Mouse (Mus musculus) layer of hippocampus, postnatal 14 days (tissue): ENCODE data around the gene Ptpn3. TPM values are rescaled to one million over a fixed set of nuclear protein-coding genes. Genes with fewer than 3 reads are reported as not detected.
A peak's percentile ranks its signal among the peaks of the same experiment; 100 is the strongest.

ENCODE experiments used
- DNase-seq, 2 experiments: peaks; one replicate each; pipeline ENCODE4 v3.0.0; 2021 to 2022; ENCODE audit warnings: low spot score in 2 of 2, mixed read lengths in 1 of 2
- long read RNA-seq, 2 experiments: library from polyadenylated mRNA; stranded (forward); transcript quantifications; one replicate each; pipeline ENCODE4 v2.0.0; 2021
- total RNA-seq, 2 experiments: library from RNA; stranded (reverse); gene quantifications; 2 replicates each; pipeline ENCODE4 v1.2.3; 2021

Gene Ptpn3
- 10 to 100 TPM; 60.3 to 62.6 TPM for total RNA-seq
- long read RNA-seq, experiment 1, partial matches to known transcripts = 5 of 12 reads
- long read RNA-seq, experiment 1, other reads (novel, unspliced or antisense) = 7 of 12 reads
- long read RNA-seq, experiment 2, partial matches to known transcripts = 4 of 10 reads
- long read RNA-seq, experiment 2, other reads (novel, unspliced or antisense) = 6 of 10 reads

GRCm38 (mm10) chr4:57301410-57302313 lies at the start of gene Ptpn3:
Gene Ptpn3 (minus strand): TSS chr4:57301837.
- peak; percentile 74 to 79 for DNase-seq

DNA sequence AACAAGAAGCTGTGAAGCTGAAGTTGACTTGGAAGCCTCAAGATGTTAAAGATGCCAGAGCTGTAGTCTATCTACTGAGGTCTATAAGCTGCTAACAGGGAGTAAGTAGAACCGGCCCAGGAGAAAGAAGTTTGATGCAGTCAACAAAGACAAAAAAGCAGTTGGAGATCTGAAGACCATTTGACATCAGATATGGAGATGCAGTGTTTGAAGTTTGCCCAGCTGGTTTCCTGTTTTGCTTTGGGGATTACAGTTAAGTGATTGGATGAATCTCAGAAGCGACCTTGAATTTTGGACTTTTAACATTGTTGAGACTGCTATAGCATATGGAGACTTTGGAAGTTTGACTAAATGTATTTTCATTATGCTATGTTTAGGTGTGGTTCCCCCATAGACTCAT lies 48.9 kb upstream of the Ptpn3 start:
- no peak for DNase-seq

- no peak for DNase-seq
These were observed 42.4 kb upstream of the Ptpn3 start for GRCm38 (mm10) chr4:57343996-57344395.

DNA sequence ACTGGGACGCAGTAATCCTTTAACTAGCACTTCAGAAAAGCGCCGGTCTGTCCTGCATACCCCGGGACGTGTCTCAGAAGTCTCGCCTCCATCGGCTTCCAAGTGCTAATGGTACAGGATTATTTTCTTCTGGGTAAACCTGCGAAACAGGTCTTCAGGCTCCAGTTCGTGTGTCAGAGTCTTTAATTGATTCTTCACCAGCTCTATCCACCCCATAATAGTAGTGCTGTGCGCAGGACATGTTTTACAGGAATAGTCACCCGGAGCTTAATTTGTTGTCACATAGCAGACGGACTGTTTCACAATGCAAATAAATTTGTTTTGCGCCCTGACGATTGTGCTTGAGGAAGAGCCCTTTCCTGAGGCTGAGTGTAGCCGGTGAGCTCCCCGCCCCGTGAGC lies 37.3 kb upstream of the Ptpn3 start:
- DNase-seq = no peak

- no peak for DNase-seq
These were observed 36.4 kb upstream of the Ptpn3 start for GRCm38 (mm10) chr4:57338061-57338460.

- no peak for DNase-seq
These were observed 33.5 kb upstream of the Ptpn3 start for GRCm38 (mm10) chr4:57335000-57335666.

- no peak for DNase-seq
These were observed 32.4 kb upstream of the Ptpn3 start for GRCm38 (mm10) chr4:57333926-57334548.

DNA sequence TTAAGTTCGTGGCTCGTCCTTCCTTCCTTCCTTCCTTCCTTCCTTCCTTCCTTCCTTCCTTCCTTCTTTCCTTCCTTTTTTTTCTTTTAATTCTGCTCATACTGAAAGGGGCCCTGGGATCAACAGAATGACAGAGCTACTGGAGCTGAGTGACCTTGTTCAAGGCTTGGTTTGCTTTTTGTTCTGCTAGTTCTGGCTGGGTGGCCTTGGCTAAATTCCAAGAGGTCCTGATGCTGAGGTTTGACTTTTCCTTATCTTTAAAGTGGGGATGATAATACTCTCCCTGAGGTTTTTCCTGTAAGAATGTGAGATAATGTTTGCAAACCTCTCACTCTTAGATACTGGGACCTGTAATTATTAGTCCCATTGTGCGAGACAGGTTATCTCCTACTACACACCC lies 30.9 kb upstream of the Ptpn3 start:
- no peak for DNase-seq

DNA sequence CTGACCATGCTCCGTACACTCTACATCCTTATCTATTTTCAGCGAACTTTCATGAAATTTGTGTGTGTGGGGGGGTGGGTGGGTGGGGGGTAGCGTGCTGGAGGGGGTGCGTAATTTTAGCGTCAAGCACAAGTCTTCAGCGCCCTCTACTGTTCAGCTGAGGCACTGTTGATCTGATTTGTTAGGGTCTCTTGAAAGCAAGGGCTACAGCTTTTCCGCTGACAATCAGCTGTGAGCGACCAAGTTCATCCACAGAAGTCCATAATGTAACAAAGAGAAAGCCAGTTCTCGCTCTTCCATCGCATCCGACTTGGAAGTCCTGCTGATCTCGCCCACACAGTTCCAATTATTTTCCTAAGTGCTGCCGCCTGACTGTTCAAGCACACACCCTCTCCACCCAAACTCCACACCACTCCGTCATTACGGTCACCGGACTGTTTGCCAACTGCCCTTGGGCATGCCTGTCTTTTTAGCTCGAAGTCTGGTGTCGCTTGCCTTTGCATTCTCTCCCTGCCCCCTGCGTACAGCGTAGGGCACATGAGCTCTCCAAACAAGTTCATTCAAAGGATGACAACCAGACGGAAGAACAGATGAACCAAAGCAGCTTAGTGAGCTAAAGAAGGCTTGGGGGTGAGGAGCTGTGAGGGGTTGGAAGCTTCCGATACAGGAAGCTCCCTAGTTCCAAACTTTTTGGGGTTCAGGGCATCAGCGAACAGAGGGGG lies 19.1 kb upstream of the Ptpn3 start:
- peak; percentile 56 to 60 for DNase-seq

- DNase-seq = no peak
These were observed 17.0 kb upstream of the Ptpn3 start for GRCm38 (mm10) chr4:57318525-57319212.

- no peak for DNase-seq
These were observed 10.9 kb upstream of the Ptpn3 start for GRCm38 (mm10) chr4:57312256-57313166.

GRCm38 (mm10) chr4:57311750-57312149 lies 10.1 kb upstream of the Ptpn3 start:
- DNase-seq = no peak

DNA sequence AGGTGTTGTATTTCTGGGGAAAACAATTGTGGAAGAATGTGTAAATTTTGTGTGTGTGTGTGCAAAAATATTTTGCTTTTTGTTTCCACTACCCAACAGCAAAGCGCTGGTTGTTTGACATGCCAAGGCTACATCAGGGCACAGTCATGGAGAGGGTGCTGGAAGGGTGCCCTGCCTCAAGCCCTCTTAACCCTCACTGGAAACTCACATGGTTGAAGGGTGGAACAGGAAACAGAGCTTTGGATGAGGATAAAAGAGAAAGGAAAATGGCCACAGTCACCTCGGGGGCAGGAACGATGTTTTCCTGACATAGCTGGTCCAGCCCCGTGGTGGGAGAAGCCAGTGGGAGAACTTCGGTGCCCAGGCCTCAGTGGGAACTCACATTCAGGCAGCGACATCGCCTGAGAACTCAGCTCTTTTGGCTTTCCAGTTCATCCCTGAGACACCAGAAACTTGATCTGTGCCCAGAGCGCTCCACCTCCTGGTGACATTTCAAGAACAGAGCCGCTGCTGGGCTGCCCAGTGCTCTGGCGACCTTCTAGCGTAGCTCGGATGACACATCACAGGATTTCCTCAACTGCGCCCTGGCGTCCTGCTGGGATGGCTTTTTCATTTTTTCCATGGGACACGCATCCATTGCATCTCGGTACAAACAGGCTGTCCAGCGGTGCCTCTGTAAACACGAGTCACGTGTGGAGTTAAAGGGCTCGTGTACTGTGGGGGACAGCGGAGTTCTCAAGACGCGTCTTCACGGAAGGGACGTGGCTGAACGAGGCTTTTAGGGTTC lies 6.8 kb upstream of the Ptpn3 start:
- DNase-seq = no peak

DNA sequence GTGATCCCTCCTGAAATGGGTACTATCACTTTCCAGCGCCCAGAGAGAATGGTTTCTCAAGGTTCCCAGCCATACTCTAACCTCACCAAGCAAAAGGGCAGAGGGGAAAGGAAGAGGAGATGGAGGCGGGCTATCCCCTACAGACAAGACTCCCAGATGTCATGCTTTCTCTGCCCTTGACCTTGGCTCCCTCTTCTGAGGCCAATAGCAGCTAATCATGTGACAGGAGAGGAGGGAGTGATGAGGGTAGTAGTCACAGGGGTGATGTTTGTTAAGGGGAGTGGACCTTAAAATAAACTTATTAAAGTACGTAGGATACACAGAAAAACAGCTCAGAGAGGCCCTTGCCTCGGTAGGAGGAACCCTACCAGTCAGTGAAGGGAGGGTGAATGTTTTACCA lies 6.1 kb upstream of the Ptpn3 start:
- DNase-seq = no peak

GRCm38 (mm10) chr4:57306260-57306659 lies 4.6 kb upstream of the Ptpn3 start:
- no peak for DNase-seq

- DNase-seq = no peak
These were observed 4.0 kb upstream of the Ptpn3 start for GRCm38 (mm10) chr4:57305644-57306043.

GRCm38 (mm10) chr4:57300469-57301409 lies 898 bp downstream of the Ptpn3 start:
- peak in 1 of 2 experiments; percentile 29 for DNase-seq
